Mouse (Mus musculus) MEL (cell line): ENCODE data around the gene Fmnl2.

ENCODE experiments used
- CHD2 ChIP-seq: IDR thresholded peaks from 2 replicates; pipeline ENCODE4 v1.6.1; 2011; ENCODE audit warnings: low read length, improper control_type of control experiment
- CTCF ChIP-seq, 3 experiments: IDR thresholded peaks in 2 of 3; conservative IDR thresholded peaks in 1 of 3; 2 replicates each; pipeline ENCODE4 v1.5.1; 2011 to 2012; ENCODE audit warnings: low read length in 3 of 3, low read depth in 2 of 3, mild to moderate bottlenecking in 2 of 3, improper control_type of control experiment in 1 of 3, inconsistent platforms in 1 of 3, mixed read lengths in 1 of 3, moderate library complexity in 1 of 3; ENCODE audit not compliant: control insufficient read depth in 1 of 3, insufficient read depth in 1 of 3, poor library complexity in 1 of 3, severe bottlenecking in 1 of 3
- EP300 ChIP-seq, 2 experiments: IDR thresholded peaks; 2 replicates each; pipeline ENCODE4 v1.6.1; 2011; ENCODE audit warnings: improper control_type of control experiment in 2 of 2, low read length in 2 of 2, low read depth in 1 of 2, mild to moderate bottlenecking in 1 of 2
- GABPA ChIP-seq: IDR thresholded peaks from 2 replicates; pipeline ENCODE4 v1.6.1; 2012; ENCODE audit warnings: low read depth, mild to moderate bottlenecking, inconsistent platforms, low read length, improper control_type of control experiment, moderate library complexity
- MAZ ChIP-seq: IDR thresholded peaks from 2 replicates; pipeline ENCODE4 v1.6.1; 2012; ENCODE audit warnings: low read depth, mild to moderate bottlenecking, inconsistent platforms, low read length, improper control_type of control experiment
- MEF2A ChIP-seq: IDR thresholded peaks from 2 replicates; pipeline ENCODE4 v1.6.1; 2014; ENCODE audit warnings: low read depth, mild to moderate bottlenecking, inconsistent platforms, low read length, improper control_type of control experiment; ENCODE audit not compliant: poor library complexity, insufficient replicate concordance, severe bottlenecking; ENCODE audit errors: extremely low read depth
- POLR2A ChIP-seq, 2 experiments: IDR thresholded peaks; 2 replicates each; pipeline ENCODE4 v1.6.1; 2011 to 2012; ENCODE audit warnings: low read length in 2 of 2, mild to moderate bottlenecking in 2 of 2, control low read depth in 1 of 2, improper control_type of control experiment in 1 of 2, low read depth in 1 of 2, moderate library complexity in 1 of 2; ENCODE audit not compliant: control insufficient read depth in 1 of 2, insufficient read depth in 1 of 2, poor library complexity in 1 of 2

- TF ChIP-seq CHD2 (no peak), CTCF (IDR thresholded peaks at IDR 0.05 in 2 of 3, conservative IDR thresholded peaks at IDR 0.05 in 1 of 3; ENCODE audit: control insufficient read depth in 1 of 3, insufficient read depth in 1 of 3, low read depth in 2 of 3, low read length in 3 of 3, poor library complexity in 1 of 3, severe bottlenecking in 1 of 3) (no peak), MAZ (no peak), EP300 (IDR thresholded peaks at IDR 0.05; ENCODE audit: low read depth in 1 of 2, low read length in 2 of 2) (no peak), GABPA (no peak), POLR2A (IDR thresholded peaks at IDR 0.05; ENCODE audit: control insufficient read depth in 1 of 2, insufficient read depth in 1 of 2, low read depth in 1 of 2, low read length in 2 of 2, poor library complexity in 1 of 2) (no peak), MEF2A (no peak)
Measured at GRCm38 (mm10) chr2:52935906-52936305, 78.2 kb downstream of the Fmnl2 start.
